Mouse (Mus musculus): ENCODE measurements at regions not wholly inside any gene's neighbourhood (a gene's known extent, or its start where the extent isn't known, plus 50 kb on each side); places are given as distances from the start of the nearest gene placed in this dataset.
"Not testable (repeated sequence)": the region's sequence is repeated elsewhere in the genome, so short reads cannot be mapped to it uniquely, and the experiment has no call there.

GRCm38 (mm10) chr10:48322558-48322957 is 1466.0 kb downstream of the Grik2 start:
- not testable (repeated sequence) for H3K79me3 ChIP-seq (ENCODE audit: low read depth); H3K27me3 ChIP-seq (ENCODE audit: control insufficient read depth, insufficient read depth, insufficient read length); H3ac ChIP-seq (ENCODE audit: control insufficient read depth, insufficient read length, low read depth); H3K36me3 ChIP-seq (ENCODE audit: control insufficient read depth, insufficient read depth); H3K79me2 ChIP-seq (ENCODE audit: control insufficient read depth, insufficient read depth); H3K4me3 ChIP-seq (ENCODE audit: insufficient read depth, poor library complexity, severe bottlenecking)
- peak; percentile 71 for TF ChIP-seq MYOD1 (IDR thresholded peaks at IDR 0.05; ENCODE audit: control insufficient read depth, insufficient read length, low read depth)
- peak; percentile 19 for TF ChIP-seq CEBPB (IDR thresholded peaks at IDR 0.05; ENCODE audit: low read depth)

Measured in C2C12 (cell line).